Mouse (Mus musculus): ENCODE data around the gene Col7a1. TPM values are rescaled to one million over a fixed set of nuclear protein-coding genes. Genes with fewer than 3 reads are reported as not detected.

The Col7a1 gene
- 1 to 10 TPM in 1 of 2 experiments, under 1 TPM in 1; 0.33 to 1.1 TPM for total RNA-seq (2021)
- long read RNA-seq, experiment 1: 0 reads
- long read RNA-seq, experiment 2, partial matches to known transcripts: 1 of 1 reads
- long read RNA-seq, experiment 2, other reads (novel, unspliced or antisense): 0 of 1 reads

- DNase-seq: no peak
- intact Hi-C loops (cut with DNase I): no loop called here
These were observed at the start of gene Col7a1 for GRCm38 (mm10) chr9:108953081-108953636. Col7a1 (plus strand) TSS chr9:108953586.

GRCm38 (mm10) chr9:108912308-108912707 is 41.1 kb upstream of the Col7a1 start:
- intact Hi-C loops (cut with DNase I): no loop called here
- DNase-seq: no peak

- no peak for DNase-seq
- intact Hi-C loops (cut with DNase I): no loop called here
These were observed 40.2 kb upstream of the Col7a1 start for GRCm38 (mm10) chr9:108913161-108913560.

- intact Hi-C loops (cut with DNase I): no loop called here
- DNase-seq: no peak
These were observed 39.8 kb upstream of the Col7a1 start for GRCm38 (mm10) chr9:108913621-108914020.

GRCm38 (mm10) chr9:108914491-108914890 is 38.9 kb upstream of the Col7a1 start, which contains the start of gene Tmem89:
Tmem89 (plus strand) TSS chr9:108914619.
- intact Hi-C loops (cut with DNase I): no loop called here
- DNase-seq: peak; percentile 39 to 70

- no peak for DNase-seq
These were observed 27.5 kb upstream of the Col7a1 start for GRCm38 (mm10) chr9:108925897-108926296.

GRCm38 (mm10) chr9:108928424-108928823 is 25.0 kb upstream of the Col7a1 start:
- no peak for DNase-seq
- intact Hi-C loops (cut with DNase I): no loop called here

More at GRCm38 (mm10) chr9:108925897-108926296, 27.5 kb upstream of the Col7a1 start:
- intact Hi-C loops (cut with DNase I): no loop called here

GRCm38 (mm10) chr9:108935991-108936390 is 17.4 kb upstream of the Col7a1 start:
- intact Hi-C loops (cut with DNase I): loop anchor here (5.0 kb wide), 1 partner anchor 56 kb away; the partner anchor contains the start of gene Pfkfb4
- DNase-seq: no peak

- intact Hi-C loops (cut with DNase I): loop anchor here (5.0 kb wide), 1 partner anchor 56 kb away; the partner anchor contains the start of gene Pfkfb4
- peak; percentile 97 to 98 for DNase-seq
These were observed 16.7 kb upstream of the Col7a1 start, which contains the start of gene Uqcrc1 for GRCm38 (mm10) chr9:108936418-108937364. Uqcrc1 (plus strand) TSS chr9:108936633.

GRCm38 (mm10) chr9:108945111-108945510 is 8.3 kb upstream of the Col7a1 start:
- no peak for DNase-seq
- intact Hi-C loops (cut with DNase I): no loop called here

GRCm38 (mm10) chr9:108945608-108946007 is 7.8 kb upstream of the Col7a1 start:
- intact Hi-C loops (cut with DNase I): no loop called here
- no peak for DNase-seq

GRCm38 (mm10) chr9:108949231-108949966 is 4.0 kb upstream of the Col7a1 start:
- intact Hi-C loops (cut with DNase I): no loop called here
- peak; percentile 63 to 75 for DNase-seq

GRCm38 (mm10) chr9:108949967-108950728 is 3.2 kb upstream of the Col7a1 start:
- no peak for DNase-seq
- intact Hi-C loops (cut with DNase I): no loop called here

GRCm38 (mm10) chr9:108955241-108955640 is 1.9 kb downstream of the Col7a1 start:
- intact Hi-C loops (cut with DNase I): no loop called here
- DNase-seq: no peak

- DNase-seq: no peak
- intact Hi-C loops (cut with DNase I): no loop called here
These were observed 2.5 kb downstream of the Col7a1 start for GRCm38 (mm10) chr9:108955846-108956245.

GRCm38 (mm10) chr9:108963577-108963976 is 10.2 kb downstream of the Col7a1 start:
- intact Hi-C loops (cut with DNase I): no loop called here
- DNase-seq: no peak

GRCm38 (mm10) chr9:108964338-108964737 is 11.0 kb downstream of the Col7a1 start:
- intact Hi-C loops (cut with DNase I): no loop called here
- DNase-seq: no peak

GRCm38 (mm10) chr9:108970623-108971022 is 17.2 kb downstream of the Col7a1 start:
- intact Hi-C loops (cut with DNase I): no loop called here
- peak in 1 of 2 experiments; percentile 33 for DNase-seq

GRCm38 (mm10) chr9:108976483-108976882 is 23.1 kb downstream of the Col7a1 start:
- intact Hi-C loops (cut with DNase I): no loop called here
- DNase-seq: no peak

GRCm38 (mm10) chr9:108977966-108978365 is 24.6 kb downstream of the Col7a1 start:
- no peak for DNase-seq
- intact Hi-C loops (cut with DNase I): no loop called here

Measured in heart, postnatal 14 days (tissue).